Mouse (Mus musculus): ENCODE results near the gene Dync1i2. TPM values are rescaled to one million over a fixed set of nuclear protein-coding genes. Genes with fewer than 3 reads are reported as not detected.

The Dync1i2 gene
- 195 and 222 TPM in 2 replicates for polyA plus RNA-seq (2014; fragmentation: Nextera tagmentation; extraction: Ambion mirVana)

GRCm38 (mm10) chr2:71211591-71212359 lies at the start of gene Dync1i2:
Gene Dync1i2, plus strand, starts transcription at chr2:71211706.
- DNase-seq (ENCODE audit: low spot score): peak; percentile 99
- Histone ChIP-seq H3K4me2 (ENCODE audit: low read length) (peak within 1 kb of the TSS; percentile 69), H3K9ac (ENCODE audit: low read length) (peak within 1 kb of the TSS; percentile 98), H3K36me3 (ENCODE audit: control insufficient read depth, insufficient read depth, low read length) (peaks cover 19% of the 10 kb centered on the region), H3K9me3 (replicated peaks; ENCODE audit: control insufficient read depth, low read length) (no peaks in the 10 kb centered on the region), H3K27me3 (replicated peaks; ENCODE audit: control insufficient read depth, insufficient read depth, low read length) (no peaks in the 10 kb centered on the region), H3K4me3 (ENCODE audit: low read depth, low read length) (peak within 1 kb of the TSS; percentile 93), H3K27ac (ENCODE audit: low read depth, low read length) (peak within 1 kb of the TSS; percentile 76), H3K4me1 (ENCODE audit: control insufficient read depth, insufficient read depth, low read length) (peaks cover 4% of the 10 kb centered on the region; the same call in 1 of the 2 replicates)
- ATAC-seq: peak; percentile 100
- WGBS: under 1% methylated on average over 57 of the region's 57 CpGs

- Histone ChIP-seq H3K4me1 (ENCODE audit: control insufficient read depth, insufficient read depth, low read length) (peaks cover 12% of the 10 kb centered on the region), H3K27ac (ENCODE audit: low read depth, low read length) (no peak overlapping the region), H3K27me3 (replicated peaks; ENCODE audit: control insufficient read depth, insufficient read depth, low read length) (no peaks in the 10 kb centered on the region), H3K36me3 (ENCODE audit: control insufficient read depth, insufficient read depth, low read length) (no peaks in the 10 kb centered on the region), H3K4me3 (ENCODE audit: low read depth, low read length) (no peak overlapping the region), H3K9ac (ENCODE audit: low read length) (no peak overlapping the region), H3K4me2 (ENCODE audit: low read length) (no peak overlapping the region), H3K9me3 (replicated peaks; ENCODE audit: control insufficient read depth, low read length) (no peaks in the 10 kb centered on the region)
- WGBS: 79% methylated on average over 25 of the region's 25 CpGs
- DNase-seq (ENCODE audit: low spot score): no peak
- no peak for ATAC-seq
Measured at GRCm38 (mm10) chr2:71162831-71163621, 48.5 kb upstream of the Dync1i2 start.

- no peak overlapping the region for H3K27ac ChIP-seq (ENCODE audit: low read depth, low read length)
- peaks cover 10% of the 10 kb centered on the region; the same call in 1 of the 2 replicates for H3K4me1 ChIP-seq (ENCODE audit: control insufficient read depth, insufficient read depth, low read length)
- H3K9me3 ChIP-seq (replicated peaks; ENCODE audit: control insufficient read depth, low read length): no peaks in the 10 kb centered on the region
- no peaks in the 10 kb centered on the region for H3K36me3 ChIP-seq (ENCODE audit: control insufficient read depth, insufficient read depth, low read length)
- H3K4me3 ChIP-seq (ENCODE audit: low read depth, low read length): no peak overlapping the region
- no peak overlapping the region for H3K9ac ChIP-seq (ENCODE audit: low read length)
- no peak overlapping the region for H3K4me2 ChIP-seq (ENCODE audit: low read length)
- H3K27me3 ChIP-seq (replicated peaks; ENCODE audit: control insufficient read depth, insufficient read depth, low read length): no peaks in the 10 kb centered on the region
- ATAC-seq (no peak), DNase-seq (ENCODE audit: low spot score) (no peak)
- 86% methylated on average over 4 of the region's 4 CpGs for WGBS
Measured at GRCm38 (mm10) chr2:71167211-71167610, 44.3 kb upstream of the Dync1i2 start.

GRCm38 (mm10) chr2:71168461-71169021 lies 43.0 kb upstream of the Dync1i2 start:
- WGBS: 11% methylated on average over 10 of the region's 10 CpGs
- Histone ChIP-seq H3K4me2 (ENCODE audit: low read length) (no peak overlapping the region), H3K27ac (ENCODE audit: low read depth, low read length) (peak overlapping the region; percentile 31; the same call in 1 of the 2 replicates), H3K27me3 (replicated peaks; ENCODE audit: control insufficient read depth, insufficient read depth, low read length) (no peaks in the 10 kb centered on the region), H3K4me3 (ENCODE audit: low read depth, low read length) (no peak overlapping the region), H3K36me3 (ENCODE audit: control insufficient read depth, insufficient read depth, low read length) (no peaks in the 10 kb centered on the region), H3K4me1 (ENCODE audit: control insufficient read depth, insufficient read depth, low read length) (peaks cover 10% of the 10 kb centered on the region; the same call in 1 of the 2 replicates), H3K9ac (ENCODE audit: low read length) (no peak overlapping the region), H3K9me3 (replicated peaks; ENCODE audit: control insufficient read depth, low read length) (no peaks in the 10 kb centered on the region)
- ATAC-seq: peak; percentile 55
- peak; percentile 84 for DNase-seq (ENCODE audit: low spot score)

- no peak overlapping the region for H3K27ac ChIP-seq (ENCODE audit: low read depth, low read length)
- H3K4me3 ChIP-seq (ENCODE audit: low read depth, low read length): no peak overlapping the region
- no peaks in the 10 kb centered on the region for H3K27me3 ChIP-seq (replicated peaks; ENCODE audit: control insufficient read depth, insufficient read depth, low read length)
- H3K9me3 ChIP-seq (replicated peaks; ENCODE audit: control insufficient read depth, low read length): no peaks in the 10 kb centered on the region
- H3K9ac ChIP-seq (ENCODE audit: low read length): no peak overlapping the region
- H3K4me1 ChIP-seq (ENCODE audit: control insufficient read depth, insufficient read depth, low read length): peaks cover 10% of the 10 kb centered on the region; the same call in 1 of the 2 replicates
- DNase-seq (ENCODE audit: low spot score): no peak
- no peak overlapping the region for H3K4me2 ChIP-seq (ENCODE audit: low read length)
- no peak for ATAC-seq
- H3K36me3 ChIP-seq (ENCODE audit: control insufficient read depth, insufficient read depth, low read length): no peaks in the 10 kb centered on the region
- WGBS: 46% methylated on average over 3 of the region's 3 CpGs
Measured at GRCm38 (mm10) chr2:71173031-71173430, 38.5 kb upstream of the Dync1i2 start.

- H3K27ac ChIP-seq (ENCODE audit: low read depth, low read length): no peak overlapping the region
- H3K36me3 ChIP-seq (ENCODE audit: control insufficient read depth, insufficient read depth, low read length): no peaks in the 10 kb centered on the region
- H3K9me3 ChIP-seq (replicated peaks; ENCODE audit: control insufficient read depth, low read length): no peaks in the 10 kb centered on the region
- no peak overlapping the region for H3K4me2 ChIP-seq (ENCODE audit: low read length)
- no peak overlapping the region for H3K4me3 ChIP-seq (ENCODE audit: low read depth, low read length)
- no peaks in the 10 kb centered on the region for H3K4me1 ChIP-seq (ENCODE audit: control insufficient read depth, insufficient read depth, low read length)
- ATAC-seq (no peak), DNase-seq (ENCODE audit: low spot score) (no peak)
- no peaks in the 10 kb centered on the region for H3K27me3 ChIP-seq (replicated peaks; ENCODE audit: control insufficient read depth, insufficient read depth, low read length)
- WGBS: 68% methylated on average over 9 of the region's 9 CpGs
- no peak overlapping the region for H3K9ac ChIP-seq (ENCODE audit: low read length)
Measured at GRCm38 (mm10) chr2:71176329-71177249, 34.9 kb upstream of the Dync1i2 start.

GRCm38 (mm10) chr2:71177250-71177615 lies 34.3 kb upstream of the Dync1i2 start:
- ATAC-seq (no peak), DNase-seq (ENCODE audit: low spot score) (no peak)
- H3K27ac ChIP-seq (ENCODE audit: low read depth, low read length): no peak overlapping the region
- no peaks in the 10 kb centered on the region for H3K9me3 ChIP-seq (replicated peaks; ENCODE audit: control insufficient read depth, low read length)
- H3K9ac ChIP-seq (ENCODE audit: low read length): no peak overlapping the region
- no peaks in the 10 kb centered on the region for H3K27me3 ChIP-seq (replicated peaks; ENCODE audit: control insufficient read depth, insufficient read depth, low read length)
- H3K4me1 ChIP-seq (ENCODE audit: control insufficient read depth, insufficient read depth, low read length): no peaks in the 10 kb centered on the region
- H3K36me3 ChIP-seq (ENCODE audit: control insufficient read depth, insufficient read depth, low read length): no peaks in the 10 kb centered on the region
- 84% methylated on average over 1 of the region's 1 CpGs for WGBS
- no peak overlapping the region for H3K4me3 ChIP-seq (ENCODE audit: low read depth, low read length)
- no peak overlapping the region for H3K4me2 ChIP-seq (ENCODE audit: low read length)

GRCm38 (mm10) chr2:71177760-71178159 lies 33.7 kb upstream of the Dync1i2 start:
- H3K36me3 ChIP-seq (ENCODE audit: control insufficient read depth, insufficient read depth, low read length): no peaks in the 10 kb centered on the region
- no peaks in the 10 kb centered on the region for H3K4me1 ChIP-seq (ENCODE audit: control insufficient read depth, insufficient read depth, low read length)
- no peaks in the 10 kb centered on the region for H3K27me3 ChIP-seq (replicated peaks; ENCODE audit: control insufficient read depth, insufficient read depth, low read length)
- H3K4me2 ChIP-seq (ENCODE audit: low read length): no peak overlapping the region
- no peak overlapping the region for H3K9ac ChIP-seq (ENCODE audit: low read length)
- no peak overlapping the region for H3K4me3 ChIP-seq (ENCODE audit: low read depth, low read length)
- H3K9me3 ChIP-seq (replicated peaks; ENCODE audit: control insufficient read depth, low read length): no peaks in the 10 kb centered on the region
- ATAC-seq (no peak), DNase-seq (ENCODE audit: low spot score) (no peak)
- WGBS: 97% methylated on average over 1 of the region's 1 CpGs
- H3K27ac ChIP-seq (ENCODE audit: low read depth, low read length): no peak overlapping the region

Data from forebrain, embryonic 14.5 days (tissue).